Mouse (Mus musculus) heart, embryonic 16.5 days (tissue): ENCODE measurements around the gene Fabp6. TPM values are rescaled to one million over a fixed set of nuclear protein-coding genes. Genes with fewer than 3 reads are reported as not detected.

Source experiments
- ATAC-seq: fragments of 200-750 bp; cut with Nextera tagmentation; replicated peaks from 2 replicates; pipeline ENCODE4 v1.8.0; 2017; ENCODE audit warnings: moderate number of reproducible peaks; ENCODE audit not compliant: insufficient read depth, low FRiP score; ENCODE audit errors: extremely low read depth
- H3K27ac ChIP-seq: fragments of 300-500 bp; sonication (generic); 2 replicates; pipeline ENCODE4 v1.5.1; 2014; ENCODE audit warnings: mild to moderate bottlenecking, low read length, control low read depth, moderate library complexity
- H3K27me3 ChIP-seq: fragments of 300-500 bp; sonication (generic); 2 replicates; pipeline ENCODE4 v1.6.1; 2014; ENCODE audit warnings: low read length, mixed read lengths; ENCODE audit not compliant: control insufficient read depth, insufficient read depth
- H3K36me3 ChIP-seq: fragments of 300-500 bp; sonication (generic); 2 replicates; pipeline ENCODE4 v1.6.1; 2014; ENCODE audit not compliant: control insufficient read depth, insufficient read depth
- H3K4me1 ChIP-seq: fragments of 300-500 bp; sonication (generic); 2 replicates; pipeline ENCODE4 v1.6.1; 2014; ENCODE audit warnings: low read length, mixed read lengths; ENCODE audit not compliant: control insufficient read depth, insufficient read depth
- H3K4me2 ChIP-seq: fragments of 300-500 bp; sonication (generic); 2 replicates; pipeline ENCODE4 v1.6.1; 2014; ENCODE audit warnings: low read depth, mild to moderate bottlenecking, control low read depth, low read length
- H3K4me3 ChIP-seq: fragments of 300-500 bp; sonication (generic); 2 replicates; pipeline ENCODE4 v1.5.1; 2014; ENCODE audit warnings: mild to moderate bottlenecking, control low read depth, low read length
- H3K9ac ChIP-seq: fragments of 300-500 bp; sonication (generic); 2 replicates; pipeline ENCODE4 v1.6.1; 2014; ENCODE audit warnings: low read length, control low read depth
- H3K9me3 ChIP-seq: fragments of 300-500 bp; sonication (generic); replicated peaks from 2 replicates; pipeline ENCODE4 v1.6.1; 2016; ENCODE audit warnings: low read length; ENCODE audit not compliant: control insufficient read depth
- WGBS: fragments of 180-500 bp; shearing (Covaris S2); extraction: QIAGEN DNeasy Blood & Tissue Kit; methylation state at CpG from one replicate; pipeline ENCODE4 v1.1.7; 2014; 5-methylcytosine and 5-hydroxymethylcytosine counted together
- polyA plus RNA-seq: library from polyadenylated mRNA; unstranded; fragments of >200 nt; fragmentation: Nextera tagmentation; extraction: Ambion mirVana; gene quantifications from 2 replicates; pipeline ENCODE4 v1.2.1, GENCODE M21; 2015

Gene Fabp6
- polyA plus RNA-seq, 1 experiment from 2014 or later: 18.3 TPM

DNA sequence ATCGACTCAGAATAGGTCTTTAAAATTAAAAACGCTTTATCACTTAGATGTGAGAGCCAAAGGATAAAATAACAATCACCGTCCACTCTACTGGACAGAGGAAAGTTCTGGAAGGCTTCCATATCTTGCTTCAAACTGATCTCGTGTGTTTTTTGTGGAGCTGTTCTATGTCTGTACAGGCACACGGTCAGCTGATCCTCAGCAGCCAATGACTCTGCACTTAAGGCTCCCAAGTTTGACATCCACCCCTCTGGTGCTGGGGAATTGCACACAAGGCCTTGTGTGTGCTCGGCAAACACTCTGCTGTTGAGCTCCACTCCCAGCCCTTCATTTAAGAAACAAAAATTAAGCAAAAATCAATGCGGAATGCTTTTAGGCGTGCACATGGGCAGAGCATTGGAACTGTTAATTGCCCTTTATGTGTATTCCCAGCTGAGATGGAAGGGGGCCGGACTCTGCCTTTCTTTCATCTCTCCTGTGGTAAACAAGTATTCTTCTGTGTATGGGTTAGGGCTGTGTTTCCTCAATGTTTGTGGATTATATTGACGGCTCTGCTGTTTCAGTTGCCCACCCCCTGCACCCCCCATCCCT lies 37.6 kb downstream of the Fabp6 start:
- no peaks in the 10 kb centered on the region for H3K27me3 ChIP-seq
- peak overlapping the region; percentile 77 for H3K27ac ChIP-seq
- no peaks in the 10 kb centered on the region for H3K9me3 ChIP-seq
- no peak overlapping the region for H3K9ac ChIP-seq
- no peak overlapping the region for H3K4me3 ChIP-seq
- peaks cover 2% of the 10 kb centered on the region; the same call in 1 of the 2 replicates for H3K36me3 ChIP-seq
- no peak overlapping the region for H3K4me2 ChIP-seq
- WGBS: 53% methylated on average over 10 of the region's 10 CpGs
- 0 out of 2 replicates have a peak, but pooled peaks have one; percentile 21 for ATAC-seq
- H3K4me1 ChIP-seq: peaks cover 54% of the 10 kb centered on the region

DNA sequence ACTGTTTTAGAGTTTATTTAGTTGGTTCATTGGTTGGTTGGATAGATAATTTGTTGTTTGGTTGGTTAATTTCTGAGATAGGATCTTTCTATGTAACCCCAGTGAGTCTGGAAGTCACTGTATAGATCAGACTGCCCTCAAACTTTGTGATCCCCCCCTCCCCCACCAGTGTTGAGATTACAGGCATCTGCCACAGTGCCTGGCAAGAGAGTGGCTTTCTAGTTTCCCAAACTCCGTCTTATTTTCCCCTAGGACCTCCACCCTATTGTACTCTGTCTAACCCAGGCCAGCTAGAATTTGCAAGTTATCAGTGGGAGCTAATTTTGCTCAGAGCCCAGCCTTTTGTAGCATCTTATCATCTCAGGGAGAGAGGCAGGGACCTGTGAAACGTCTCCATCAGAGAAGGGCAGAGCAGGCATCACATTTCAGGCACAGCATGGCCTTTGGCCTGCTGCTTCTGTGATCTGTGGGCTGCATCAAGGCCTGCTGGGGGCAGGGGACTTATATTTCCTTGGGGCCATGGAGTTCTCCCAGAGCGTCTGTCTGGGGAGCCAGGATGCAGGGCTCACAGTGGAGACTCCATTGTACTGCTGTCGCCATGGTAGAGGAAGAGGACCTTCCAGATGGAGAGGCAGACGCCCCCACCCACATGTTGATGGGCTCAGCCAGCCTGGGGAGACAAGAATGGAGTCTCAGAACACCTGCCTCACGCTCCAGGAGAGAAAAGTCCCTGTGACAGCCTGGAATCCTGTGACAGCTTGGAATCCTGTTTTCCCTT lies 41.6 kb downstream of the Fabp6 start:
- Histone ChIP-seq H3K9me3 (no peaks in the 10 kb centered on the region), H3K9ac (peak overlapping the region; percentile 41; the same call in 1 of the 2 replicates), H3K4me1 (peaks cover 27% of the 10 kb centered on the region), H3K27ac (peak overlapping the region; percentile 34), H3K4me2 (no peak overlapping the region), H3K4me3 (no peak overlapping the region), H3K36me3 (peaks cover 12% of the 10 kb centered on the region; the same call in 1 of the 2 replicates), H3K27me3 (no peaks in the 10 kb centered on the region)
- no peak for ATAC-seq
- 23% methylated on average over 6 of the region's 6 CpGs for WGBS

DNA sequence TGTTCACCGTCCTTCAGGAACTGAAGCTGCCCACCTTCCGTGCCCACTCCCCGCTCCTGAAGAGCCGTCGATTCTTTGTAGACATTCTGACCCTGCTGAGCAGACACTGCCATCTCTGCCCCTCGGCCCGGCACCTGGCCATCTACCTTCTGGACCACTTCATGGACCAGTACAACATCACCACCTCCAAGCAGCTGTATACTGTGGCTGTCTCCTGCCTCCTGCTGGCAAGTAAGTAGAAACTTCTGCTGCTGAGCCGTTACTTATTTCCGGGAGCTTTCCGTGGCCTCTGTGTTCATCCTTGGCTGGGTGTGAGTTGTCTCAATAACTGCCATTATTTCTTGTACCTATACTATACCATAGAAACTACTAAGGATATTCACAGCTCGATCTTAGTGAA lies 44.8 kb downstream of the Fabp6 start:
- no peaks in the 10 kb centered on the region for H3K9me3 ChIP-seq
- H3K27ac ChIP-seq: no peak overlapping the region
- H3K4me1 ChIP-seq: peaks cover 24% of the 10 kb centered on the region
- 73% methylated on average over 11 of the region's 11 CpGs for WGBS
- no peak for ATAC-seq
- no peak overlapping the region for H3K4me3 ChIP-seq
- no peak overlapping the region for H3K4me2 ChIP-seq
- H3K9ac ChIP-seq: no peak overlapping the region
- no peaks in the 10 kb centered on the region for H3K27me3 ChIP-seq
- peaks cover 12% of the 10 kb centered on the region; the same call in 1 of the 2 replicates for H3K36me3 ChIP-seq

DNA sequence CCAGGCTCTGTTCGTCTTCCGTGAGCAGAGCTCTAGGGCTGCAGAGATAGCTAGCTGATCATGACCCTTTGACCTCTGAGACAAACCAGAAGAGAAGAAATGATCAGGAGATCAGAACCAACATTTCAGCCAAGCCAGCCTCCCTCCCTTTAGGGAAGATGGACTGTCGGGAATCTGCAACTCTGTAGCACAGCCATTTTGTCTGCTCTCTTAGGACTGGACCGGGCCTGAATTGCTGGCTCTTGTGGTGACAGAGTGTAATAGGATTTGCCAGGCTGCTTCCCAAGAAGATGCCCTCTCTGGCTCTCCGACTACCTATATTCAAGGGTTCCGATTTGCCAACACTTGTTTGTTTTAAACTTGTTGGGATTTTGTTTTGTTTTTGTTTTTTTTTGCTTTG lies 48.7 kb downstream of the Fabp6 start:
- Histone ChIP-seq H3K4me2 (no peak overlapping the region), H3K9ac (no peak overlapping the region), H3K4me3 (no peak overlapping the region), H3K4me1 (peaks cover 38% of the 10 kb centered on the region), H3K27ac (no peak overlapping the region), H3K36me3 (peaks cover 4% of the 10 kb centered on the region; the same call in 1 of the 2 replicates), H3K9me3 (no peaks in the 10 kb centered on the region), H3K27me3 (no peaks in the 10 kb centered on the region)
- 68% methylated on average over 6 of the region's 6 CpGs for WGBS
- ATAC-seq: no peak

DNA sequence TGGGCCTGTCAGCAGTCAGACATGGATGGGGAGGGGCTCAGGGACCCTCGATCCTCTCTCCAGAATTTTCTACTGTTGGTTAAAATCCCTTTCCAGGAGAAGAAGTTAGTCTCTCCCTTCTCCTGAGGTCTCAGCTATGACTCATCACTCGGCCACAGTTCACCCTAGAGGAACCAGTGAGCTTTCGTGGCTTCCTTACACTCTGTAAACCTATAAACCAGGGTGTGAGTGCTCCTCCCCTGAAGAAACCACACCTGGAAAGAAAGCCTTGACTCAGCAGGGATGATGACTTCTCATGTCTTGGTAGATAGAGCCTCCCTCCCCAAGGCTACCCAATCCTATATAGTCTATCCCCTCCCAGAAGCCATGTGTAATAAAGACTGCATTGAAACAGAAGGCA lies 49.6 kb downstream of the Fabp6 start:
- ATAC-seq: no peak
- 85% methylated on average over 3 of the region's 3 CpGs for WGBS

DNA sequence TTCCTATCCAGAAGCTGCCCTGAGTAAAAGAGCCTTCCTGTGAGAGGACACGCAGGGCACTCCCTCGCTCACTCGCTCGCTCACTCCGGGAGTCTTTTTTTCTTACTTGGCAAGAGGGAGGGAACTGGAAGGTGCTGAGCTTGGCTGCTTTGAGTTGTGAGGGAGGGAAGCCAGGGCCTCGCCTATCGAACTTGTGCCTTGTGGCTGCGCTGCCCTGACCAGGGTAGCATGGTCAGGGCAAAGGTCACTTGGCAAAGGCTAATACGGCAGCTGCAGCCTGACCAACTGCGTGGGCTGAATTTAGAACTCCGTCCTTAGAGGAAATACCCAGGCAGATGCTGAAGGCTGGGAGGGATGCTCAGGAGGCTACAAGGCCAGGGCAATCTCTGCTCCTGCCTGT lies 51.6 kb downstream of the Fabp6 start:
- 25% methylated on average over 11 of the region's 11 CpGs for WGBS
- no peaks in the 10 kb centered on the region for H3K9me3 ChIP-seq
- H3K9ac ChIP-seq: peak overlapping the region; percentile 58
- H3K36me3 ChIP-seq: peaks cover 3% of the 10 kb centered on the region; the same call in 1 of the 2 replicates
- H3K4me1 ChIP-seq: peaks cover 57% of the 10 kb centered on the region
- ATAC-seq: no peak
- 0 out of 2 replicates have a peak overlapping the region, but pooled peaks have one; percentile 41 for H3K4me2 ChIP-seq
- H3K27ac ChIP-seq: peak overlapping the region; percentile 95
- no peaks in the 10 kb centered on the region for H3K27me3 ChIP-seq
- no peak overlapping the region for H3K4me3 ChIP-seq

More for the DNA sequence above, 49.6 kb downstream of the Fabp6 start:
- H3K27ac ChIP-seq: no peak overlapping the region
- H3K4me3 ChIP-seq: no peak overlapping the region
- H3K9me3 ChIP-seq: no peaks in the 10 kb centered on the region
- no peak overlapping the region for H3K9ac ChIP-seq
- H3K36me3 ChIP-seq: peaks cover 4% of the 10 kb centered on the region; the same call in 1 of the 2 replicates
- no peak overlapping the region for H3K4me2 ChIP-seq
- H3K4me1 ChIP-seq: peaks cover 39% of the 10 kb centered on the region
- no peaks in the 10 kb centered on the region for H3K27me3 ChIP-seq

DNA sequence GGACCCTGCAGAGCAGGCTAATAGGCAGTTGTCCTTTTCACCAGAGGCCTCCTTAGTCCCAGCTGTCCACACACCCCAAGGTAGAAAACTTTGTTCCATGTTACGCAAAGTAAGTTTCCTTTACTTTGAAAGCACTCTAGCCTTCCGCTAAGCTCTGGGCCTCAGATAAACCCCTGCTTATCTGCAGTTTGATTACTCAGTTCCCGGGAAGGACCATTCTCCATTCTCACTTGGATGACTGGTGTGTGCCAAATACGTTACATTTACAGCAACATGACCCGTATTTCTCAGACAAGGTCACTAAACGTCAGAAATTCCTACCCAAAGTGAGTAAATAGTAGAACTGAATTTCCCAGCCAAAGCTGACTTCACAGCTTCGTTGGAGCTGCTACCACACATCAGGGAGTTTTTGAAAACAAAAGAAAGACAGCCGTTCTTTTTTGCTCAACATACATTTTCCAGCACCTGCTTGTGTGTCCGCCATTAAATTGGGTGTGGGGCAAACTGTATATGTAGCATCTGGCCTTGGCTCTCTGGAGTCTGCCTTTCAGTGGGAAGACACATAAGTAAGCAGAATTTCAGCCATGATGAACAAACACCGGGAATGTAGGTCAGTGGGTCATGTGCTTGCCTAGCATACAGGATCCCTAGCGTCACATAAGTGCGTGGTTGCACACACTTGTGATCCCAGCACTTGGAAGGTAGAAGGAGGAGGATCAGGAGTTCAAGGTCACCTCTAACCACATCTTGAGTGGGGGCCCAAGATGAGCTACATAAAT lies 52.5 kb downstream of the Fabp6 start:
- peak; percentile 63 for ATAC-seq
- no peaks in the 10 kb centered on the region for H3K9me3 ChIP-seq
- peak overlapping the region; percentile 58 for H3K9ac ChIP-seq
- WGBS: 20% methylated on average over 12 of the region's 12 CpGs
- H3K4me2 ChIP-seq: peak overlapping the region; percentile 41
- no peak overlapping the region for H3K4me3 ChIP-seq
- H3K4me1 ChIP-seq: peaks cover 57% of the 10 kb centered on the region
- H3K36me3 ChIP-seq: peaks cover 3% of the 10 kb centered on the region; the same call in 1 of the 2 replicates
- no peaks in the 10 kb centered on the region for H3K27me3 ChIP-seq
- peak overlapping the region; percentile 95 for H3K27ac ChIP-seq

DNA sequence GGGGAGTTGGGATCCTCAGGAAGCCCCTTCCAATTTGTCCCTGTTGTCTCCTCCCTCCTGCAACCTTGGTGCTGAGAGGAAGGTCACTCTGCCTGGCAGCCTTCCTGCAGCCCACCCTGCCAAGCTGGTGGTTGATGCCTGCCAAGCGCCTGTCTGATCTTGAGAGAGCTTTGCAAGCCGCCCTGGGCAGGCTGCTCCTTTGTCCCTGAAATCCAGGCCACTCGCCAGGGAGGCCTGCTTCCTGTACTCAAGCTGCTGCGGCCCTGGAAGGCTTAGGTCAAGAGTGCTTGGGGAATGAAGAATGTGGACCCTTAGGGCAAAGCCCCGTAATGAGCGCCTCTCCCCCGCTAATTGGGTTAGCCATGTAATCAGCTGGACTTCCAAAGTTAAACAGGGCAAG lies 53.2 kb downstream of the Fabp6 start:
- WGBS: 19% methylated on average over 7 of the region's 7 CpGs
- Histone ChIP-seq H3K9me3 (no peaks in the 10 kb centered on the region), H3K4me3 (no peak overlapping the region), H3K4me2 (peak overlapping the region; percentile 41), H3K4me1 (peaks cover 64% of the 10 kb centered on the region), H3K36me3 (peaks cover 3% of the 10 kb centered on the region; the same call in 1 of the 2 replicates), H3K9ac (peak overlapping the region; percentile 58), H3K27ac (peak overlapping the region; percentile 95), H3K27me3 (no peaks in the 10 kb centered on the region)
- ATAC-seq: peak; percentile 86
